12 mouse cellular contexts compared by ENCODE assay signal in genomic region chr12:25628081-25628480, GRCm38 (mm10).
"Had no signal": no experiment of that assay in that cellular context is flagged by ENCODE, and none has a peak within 500 bp of the region (broad histone marks: within the 10 kb centered on the region; RNA-seq: fewer than 3 reads in every experiment).

No protein-coding gene starts in this region.

- DNase-seq: left cerebral cortex, postnatal 4 days; liver; liver, embryonic 13.5 days; liver, postnatal 0 days; lung, adult 18-20 months; lung, adult 2 months; lung, embryonic 14.5 days; lung, postnatal 10 days; lung, postnatal 14 days; lung, postnatal 36 days; lung, postnatal 4 days; midbrain, embryonic 14.5 days had no signal
